Mouse (Mus musculus) midbrain, embryonic 16.5 days (tissue): ENCODE measurements at regions not wholly inside any gene's neighbourhood (a gene's known extent, or its start where the extent isn't known, plus 50 kb on each side); places are given as distances from the start of the nearest gene placed in this dataset.

Source experiments
- ATAC-seq: fragments of 200-750 bp; cut with Nextera tagmentation; 2 replicates; pipeline ENCODE4 v1.8.0; 2017; ENCODE audit warnings: moderate TSS enrichment
- H3K27ac ChIP-seq: fragments of 300-500 bp; sonication (generic); 2 replicates; pipeline ENCODE4 v1.5.1; 2014; ENCODE audit warnings: mild to moderate bottlenecking, low read length, mixed read lengths
- H3K27me3 ChIP-seq: fragments of 300-500 bp; sonication (generic); 2 replicates; pipeline ENCODE4 v1.6.1; 2014; ENCODE audit warnings: low read depth, low read length, mixed read lengths; ENCODE audit not compliant: control insufficient read depth, insufficient read depth
- H3K36me3 ChIP-seq: fragments of 300-500 bp; sonication (generic); 2 replicates; pipeline ENCODE4 v1.6.1; 2014; ENCODE audit warnings: mild to moderate bottlenecking, low read length, moderate library complexity, mixed read lengths; ENCODE audit not compliant: control insufficient read depth, insufficient read depth
- H3K4me1 ChIP-seq: fragments of 300-500 bp; sonication (generic); 2 replicates; pipeline ENCODE4 v1.6.1; 2014; ENCODE audit warnings: mild to moderate bottlenecking, low read length, mixed read lengths; ENCODE audit not compliant: control insufficient read depth, insufficient read depth
- H3K4me2 ChIP-seq: fragments of 300-500 bp; sonication (generic); 2 replicates; pipeline ENCODE4 v1.6.1; 2014; ENCODE audit warnings: mild to moderate bottlenecking, low read length, mixed read lengths
- H3K4me3 ChIP-seq: fragments of 300-500 bp; sonication (generic); 2 replicates; pipeline ENCODE4 v1.5.1; 2014; ENCODE audit warnings: low read depth, mild to moderate bottlenecking, low read length, moderate library complexity, mixed read lengths
- H3K9ac ChIP-seq: fragments of 300-500 bp; sonication (generic); 2 replicates; pipeline ENCODE4 v1.6.1; 2014; ENCODE audit warnings: low read depth, low read length, mixed read lengths
- H3K9me3 ChIP-seq: fragments of 300-500 bp; sonication (generic); replicated peaks from 2 replicates; pipeline ENCODE4 v1.6.1; 2014; ENCODE audit warnings: mild to moderate bottlenecking, low read length, mixed read lengths; ENCODE audit not compliant: control insufficient read depth, poor library complexity, severe bottlenecking
- WGBS: fragments of 180-500 bp; shearing (Covaris S2); extraction: QIAGEN DNeasy Blood & Tissue Kit; methylation state at CpG from one replicate; pipeline ENCODE4 v1.1.7; 2014; 5-methylcytosine and 5-hydroxymethylcytosine counted together

DNA sequence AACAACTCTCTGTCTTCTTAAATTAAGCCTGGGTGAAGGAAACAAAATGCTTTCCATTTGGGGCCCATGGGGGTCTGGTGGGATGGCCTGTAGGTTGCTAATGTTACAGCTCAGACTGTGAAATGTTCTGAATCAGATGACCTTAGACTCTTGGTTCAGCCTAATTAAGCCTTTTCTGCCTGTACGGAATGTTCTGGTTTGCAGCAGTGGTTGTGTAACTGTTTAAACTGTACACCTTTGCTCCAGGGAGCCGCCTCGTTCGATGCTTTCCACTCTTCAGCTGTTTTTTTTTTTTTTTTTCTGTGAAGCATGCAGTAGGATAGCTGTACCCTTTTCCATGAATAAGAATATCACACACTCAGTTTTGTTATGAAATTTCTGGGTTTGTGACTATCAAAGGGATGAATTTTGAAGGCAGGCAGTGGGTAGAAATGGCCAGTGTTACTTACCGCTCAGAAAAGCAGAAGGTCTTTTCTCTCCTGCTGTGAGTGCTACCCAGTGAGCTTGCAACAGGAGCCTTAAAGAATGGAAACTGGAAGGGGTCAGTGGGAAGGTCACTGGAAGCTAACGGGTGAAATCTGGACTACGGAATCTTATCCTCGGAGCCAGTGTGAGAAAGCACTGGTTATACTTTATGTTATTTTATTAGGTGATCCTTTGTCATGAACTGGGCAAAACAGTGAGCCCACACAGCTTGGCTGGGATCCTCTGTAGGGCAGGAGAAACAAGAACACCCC, 349.4 kb downstream of the Foxo1 start:
- Histone ChIP-seq H3K36me3 (no peaks in the 10 kb centered on the region), H3K4me3 (no peak overlapping the region), H3K9ac (no peak overlapping the region), H3K4me1 (no peaks in the 10 kb centered on the region), H3K27ac (no peak overlapping the region), H3K4me2 (no peak overlapping the region), H3K9me3 (no peaks in the 10 kb centered on the region), H3K27me3 (no peaks in the 10 kb centered on the region)
- 41% methylated on average over 8 of the region's 8 CpGs for WGBS
- no peak for ATAC-seq

DNA sequence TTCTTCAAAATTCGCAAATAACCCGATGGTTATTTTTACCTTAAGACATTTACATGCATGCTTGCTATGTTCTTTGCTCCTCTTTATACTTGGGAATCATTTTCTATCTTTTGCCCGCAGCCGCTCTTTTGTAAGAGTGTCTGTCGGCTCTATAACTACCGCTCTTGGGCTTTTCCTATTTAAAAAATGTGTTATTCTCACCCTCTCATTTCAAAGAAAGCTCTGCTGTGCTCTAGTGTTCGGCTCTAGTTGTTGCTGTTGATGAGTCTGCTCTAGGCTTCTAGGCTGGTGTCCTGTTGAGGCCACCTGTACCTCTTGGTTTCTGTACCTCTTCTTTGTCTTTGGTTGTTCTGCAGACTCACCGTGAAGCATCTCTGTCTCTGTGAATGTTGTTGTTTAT, 343.7 kb downstream of the Foxo1 start:
- Histone ChIP-seq H3K27me3 (no peaks in the 10 kb centered on the region), H3K27ac (no peak overlapping the region), H3K36me3 (no peaks in the 10 kb centered on the region), H3K9ac (no peak overlapping the region), H3K4me3 (no peak overlapping the region), H3K4me2 (no peak overlapping the region), H3K9me3 (no peaks in the 10 kb centered on the region), H3K4me1 (no peaks in the 10 kb centered on the region)
- 90% methylated on average over 8 of the region's 8 CpGs for WGBS
- ATAC-seq, result no peak

- H3K9ac ChIP-seq, result no peak overlapping the region
- H3K27me3 ChIP-seq, result no peaks in the 10 kb centered on the region
- H3K4me3 ChIP-seq, result no peak overlapping the region
- H3K4me2 ChIP-seq, result no peak overlapping the region
- H3K36me3 ChIP-seq, result no peaks in the 10 kb centered on the region
- 66% methylated on average over 3 of the region's 3 CpGs for WGBS
- H3K4me1 ChIP-seq, result no peaks in the 10 kb centered on the region
- H3K27ac ChIP-seq, result no peak overlapping the region
- no peak for ATAC-seq
- H3K9me3 ChIP-seq, result no peaks in the 10 kb centered on the region
Measured at GRCm38 (mm10) chr3:52610466-52610865, 342.3 kb downstream of the Foxo1 start.

DNA sequence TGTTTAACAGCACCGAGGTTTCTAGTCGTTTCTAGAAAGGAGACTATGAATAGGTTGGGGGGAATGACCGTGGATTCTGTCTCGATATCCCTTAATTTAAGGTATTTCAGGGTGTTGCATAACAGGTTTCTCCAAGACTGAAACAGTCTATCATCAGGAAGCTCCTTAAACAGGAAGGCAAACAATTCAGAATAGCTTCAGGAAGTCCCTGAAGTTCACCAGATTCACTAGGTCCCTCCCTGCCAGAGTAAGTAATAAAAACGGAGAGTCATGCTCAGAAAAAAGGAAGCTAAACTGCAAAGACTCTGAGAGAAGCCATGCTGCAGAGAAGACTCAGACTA, 339.9 kb downstream of the Foxo1 start:
- Histone ChIP-seq H3K27ac (no peak overlapping the region), H3K9me3 (no peaks in the 10 kb centered on the region), H3K9ac (no peak overlapping the region), H3K27me3 (no peaks in the 10 kb centered on the region), H3K4me2 (no peak overlapping the region), H3K4me3 (no peak overlapping the region), H3K36me3 (no peaks in the 10 kb centered on the region), H3K4me1 (no peaks in the 10 kb centered on the region; the same call in 1 of the 2 replicates)
- ATAC-seq, result no peak
- 91% methylated on average over 5 of the region's 5 CpGs for WGBS

- ATAC-seq, result no peak
- no peaks in the 10 kb centered on the region for H3K9me3 ChIP-seq
- H3K36me3 ChIP-seq, result no peaks in the 10 kb centered on the region
- no peak overlapping the region for H3K27ac ChIP-seq
- no peak overlapping the region for H3K4me2 ChIP-seq
- WGBS, result 85% methylated on average over 12 of the region's 12 CpGs
- no peaks in the 10 kb centered on the region; the same call in 1 of the 2 replicates for H3K4me1 ChIP-seq
- no peak overlapping the region for H3K4me3 ChIP-seq
- no peaks in the 10 kb centered on the region for H3K27me3 ChIP-seq
- no peak overlapping the region for H3K9ac ChIP-seq
Measured at GRCm38 (mm10) chr3:52607379-52608085, 339.4 kb downstream of the Foxo1 start.

DNA sequence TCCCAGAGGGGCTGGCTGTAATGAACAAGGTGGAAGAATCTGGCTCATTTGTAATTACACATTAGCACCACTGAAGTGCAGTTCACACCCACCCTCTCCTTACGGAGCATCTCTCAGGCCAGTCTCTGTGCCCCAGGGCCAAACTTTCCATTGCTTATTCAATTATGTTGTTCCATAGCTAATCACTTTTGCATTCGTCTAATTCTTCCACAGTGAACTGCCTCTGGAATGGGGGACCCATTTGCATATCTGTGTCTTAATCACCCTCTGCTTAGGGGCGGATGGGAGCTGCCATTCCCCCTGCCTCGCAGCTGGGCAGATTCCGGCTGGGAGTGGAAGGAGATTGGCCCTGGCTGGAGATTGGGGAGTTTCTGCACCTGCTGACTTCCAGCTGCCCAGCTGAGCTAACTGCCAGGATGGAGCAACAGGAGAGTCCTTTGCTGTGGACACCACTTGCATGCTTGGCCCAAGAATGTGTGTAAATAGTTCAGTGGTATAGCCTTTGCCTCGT, 337.2 kb downstream of the Foxo1 start:
- ATAC-seq, result peak; percentile 62
- no peak overlapping the region for H3K4me3 ChIP-seq
- no peak overlapping the region for H3K27ac ChIP-seq
- WGBS, result 25% methylated on average over 6 of the region's 6 CpGs
- H3K4me1 ChIP-seq, result no peaks in the 10 kb centered on the region; the same call in 1 of the 2 replicates
- no peaks in the 10 kb centered on the region for H3K27me3 ChIP-seq
- no peak overlapping the region for H3K4me2 ChIP-seq
- H3K36me3 ChIP-seq, result no peaks in the 10 kb centered on the region
- no peak overlapping the region for H3K9ac ChIP-seq
- H3K9me3 ChIP-seq, result no peaks in the 10 kb centered on the region

- ATAC-seq, result no peak
- WGBS, result 84% methylated on average over 8 of the region's 8 CpGs
Measured at GRCm38 (mm10) chr3:52603244-52603704, 335.1 kb downstream of the Foxo1 start.

GRCm38 (mm10) chr3:52601011-52601745, 333.0 kb downstream of the Foxo1 start:
- no peaks in the 10 kb centered on the region for H3K9me3 ChIP-seq
- H3K4me1 ChIP-seq, result no peaks in the 10 kb centered on the region; the same call in 1 of the 2 replicates
- H3K27me3 ChIP-seq, result no peaks in the 10 kb centered on the region
- no peak overlapping the region for H3K27ac ChIP-seq
- 93% methylated on average over 21 of the region's 21 CpGs for WGBS
- no peak overlapping the region for H3K4me2 ChIP-seq
- no peak overlapping the region for H3K9ac ChIP-seq
- no peaks in the 10 kb centered on the region for H3K36me3 ChIP-seq
- H3K4me3 ChIP-seq, result no peak overlapping the region
- no peak for ATAC-seq

More at GRCm38 (mm10) chr3:52603244-52603704, 335.1 kb downstream of the Foxo1 start:
- H3K27ac ChIP-seq, result no peak overlapping the region
- no peak overlapping the region for H3K4me2 ChIP-seq
- no peaks in the 10 kb centered on the region for H3K36me3 ChIP-seq
- no peaks in the 10 kb centered on the region for H3K27me3 ChIP-seq
- H3K9ac ChIP-seq, result no peak overlapping the region
- H3K4me3 ChIP-seq, result no peak overlapping the region
- H3K4me1 ChIP-seq, result no peaks in the 10 kb centered on the region; the same call in 1 of the 2 replicates
- no peaks in the 10 kb centered on the region for H3K9me3 ChIP-seq
